Mouse (Mus musculus) heart, adult 11 months (tissue): Measurements from ENCODE around the gene 1700074P13Rik.

Experiments used
- DNase-seq: peaks from one replicate; pipeline ENCODE4 v3.0.0; 2022

Gene 1700074P13Rik

DNA sequence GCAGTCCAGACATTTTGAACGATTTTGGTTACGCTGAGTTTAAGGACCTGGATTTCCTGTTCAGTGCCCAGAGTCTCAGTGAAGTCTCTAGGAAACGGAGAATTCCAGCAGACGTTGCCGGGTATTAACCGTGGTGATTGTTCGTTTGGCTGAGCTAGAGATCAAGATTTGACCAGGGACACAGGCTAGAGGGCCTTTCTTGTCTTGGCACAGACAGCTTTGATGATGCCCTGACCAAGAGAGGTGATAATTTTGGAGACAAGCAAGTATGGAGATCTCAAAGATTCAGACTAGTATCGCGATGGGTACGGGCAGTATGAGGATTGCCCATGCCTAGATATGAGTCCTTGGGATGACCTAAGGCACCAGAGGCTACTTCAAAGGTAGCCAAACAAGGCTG is at the start of gene 1700074P13Rik:
Gene 1700074P13Rik, minus strand, starts transcription at position 101 of the 400 bp plus-strand sequence.
- no peak for DNase-seq

DNA sequence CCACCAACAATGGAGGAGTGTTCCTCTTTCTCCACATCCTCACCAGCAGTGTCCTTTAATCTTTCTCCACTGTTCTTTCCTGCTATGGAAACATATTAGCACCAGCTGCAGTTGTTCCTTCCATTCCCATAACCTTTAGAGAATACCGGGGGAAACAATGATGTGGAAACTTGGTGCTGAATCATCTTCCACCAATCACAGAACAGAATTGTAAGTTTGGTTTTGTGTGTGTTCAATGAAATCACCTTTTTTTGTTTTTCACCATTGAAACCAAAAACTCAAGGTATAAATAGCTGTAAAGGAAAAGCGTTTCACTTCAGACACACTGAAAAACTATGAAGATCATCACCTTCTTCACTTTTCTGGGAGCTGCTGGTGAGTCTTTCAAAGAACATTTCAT is 24.1 kb upstream of the 1700074P13Rik start, which contains the start of gene 1810009J06Rik:
Gene 1810009J06Rik, plus strand, starts transcription at position 301 of the 400 bp plus-strand sequence.
- peak; percentile 42 for DNase-seq

DNA sequence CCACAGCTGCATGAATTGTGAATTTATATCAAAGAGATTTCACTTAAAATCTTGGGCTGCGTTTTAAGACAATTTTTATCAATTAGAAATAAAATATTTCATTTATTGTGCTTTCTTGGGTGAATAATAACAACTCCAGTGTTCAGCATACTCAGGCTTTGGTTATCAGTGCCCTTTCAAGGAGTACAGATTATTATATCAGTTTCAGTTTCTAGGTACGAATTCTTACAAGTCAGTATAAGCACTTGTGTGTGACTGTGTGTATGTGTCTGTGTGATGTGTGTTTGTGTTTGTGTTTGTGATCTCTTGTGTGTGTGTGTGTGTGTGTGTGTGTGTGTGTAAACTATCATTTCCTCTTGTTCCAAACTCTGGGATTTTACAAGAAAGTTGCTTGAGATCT is 13.4 kb upstream of the 1700074P13Rik start:
- DNase-seq: no peak

DNA sequence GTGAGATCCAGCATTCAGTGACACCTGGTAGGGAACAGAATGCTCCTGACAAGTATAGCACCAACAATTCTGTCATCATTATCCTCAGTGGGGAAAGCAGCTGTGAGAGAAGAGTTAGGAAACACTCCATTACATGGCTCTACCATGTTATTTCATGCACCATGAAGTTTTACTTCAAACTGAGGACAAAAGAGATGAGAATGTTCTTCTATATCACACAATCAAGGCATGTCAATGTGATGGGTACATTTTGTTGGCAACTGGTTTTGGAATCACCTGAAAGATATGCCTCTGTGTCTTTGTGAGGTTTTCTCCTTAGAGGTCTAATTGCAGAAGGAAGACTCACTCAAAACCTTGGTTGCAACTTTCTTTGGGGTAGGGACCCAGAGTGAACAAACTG is 11.4 kb upstream of the 1700074P13Rik start, which contains the start of gene Gm4744:
Gene Gm4744, minus strand, starts transcription at position 101 of the 400 bp plus-strand sequence.
- no peak for DNase-seq

DNA sequence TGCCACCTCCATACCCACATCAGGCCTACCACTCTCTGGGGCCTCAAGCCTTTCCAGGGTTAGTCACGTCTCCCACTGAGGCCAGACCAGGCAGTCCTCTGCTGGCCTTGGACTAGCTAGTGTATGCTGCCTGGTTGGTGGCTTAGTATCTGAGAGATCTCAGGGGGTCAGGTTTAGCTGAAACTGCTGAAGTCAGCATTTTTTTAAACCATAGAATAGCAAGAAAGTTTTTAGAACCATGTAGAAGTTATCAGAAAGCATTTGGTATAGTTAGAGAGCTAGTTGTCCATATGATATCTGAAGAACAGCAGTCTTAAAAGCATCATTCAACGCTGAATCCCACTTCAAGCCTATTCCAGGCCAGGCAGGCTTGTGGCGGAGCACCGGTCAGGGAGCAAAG is 20.4 kb downstream of the 1700074P13Rik start:
- DNase-seq: no peak

DNA sequence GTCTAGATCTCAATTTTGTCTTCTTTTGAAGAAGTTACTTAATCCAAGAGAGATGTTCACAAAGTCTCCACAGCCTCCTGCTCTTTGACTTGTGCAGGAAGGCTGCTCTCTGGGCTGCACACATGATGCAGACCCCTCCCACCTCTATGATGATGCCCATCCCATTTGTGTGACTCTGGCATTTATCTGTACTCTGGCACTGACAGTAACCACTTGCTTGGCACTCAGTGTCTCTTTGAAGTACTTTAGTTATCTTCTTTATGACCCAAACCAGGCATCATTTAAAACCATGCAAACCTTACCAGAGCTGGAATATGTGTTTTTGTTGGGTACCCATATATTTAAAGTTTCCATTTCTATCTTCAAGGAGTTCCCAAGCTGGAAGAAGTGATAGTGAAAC is 40.1 kb downstream of the 1700074P13Rik start, which contains the start of gene Prss58:
Gene Prss58, minus strand, starts transcription at position 101 of the 400 bp plus-strand sequence.
- no peak for DNase-seq

DNA sequence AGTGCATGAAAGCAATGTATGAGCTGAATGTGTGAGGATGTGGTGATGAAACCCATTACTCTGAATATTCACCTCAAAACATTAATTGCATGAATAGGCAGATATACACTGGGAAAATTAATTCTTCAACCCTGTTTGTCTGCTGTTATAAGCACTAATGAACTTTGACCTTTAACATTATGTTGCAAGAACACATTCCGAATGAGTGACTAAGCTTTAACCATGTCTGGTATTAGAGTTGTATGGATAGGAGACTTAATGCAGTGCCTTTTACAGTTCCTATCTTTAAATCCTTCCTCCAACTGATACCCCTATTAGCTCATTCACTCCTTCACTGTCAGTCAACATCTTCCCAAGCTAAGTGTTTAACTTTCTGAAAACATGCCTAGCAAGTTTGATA is 45.6 kb downstream of the 1700074P13Rik start:
- DNase-seq: no peak

DNA sequence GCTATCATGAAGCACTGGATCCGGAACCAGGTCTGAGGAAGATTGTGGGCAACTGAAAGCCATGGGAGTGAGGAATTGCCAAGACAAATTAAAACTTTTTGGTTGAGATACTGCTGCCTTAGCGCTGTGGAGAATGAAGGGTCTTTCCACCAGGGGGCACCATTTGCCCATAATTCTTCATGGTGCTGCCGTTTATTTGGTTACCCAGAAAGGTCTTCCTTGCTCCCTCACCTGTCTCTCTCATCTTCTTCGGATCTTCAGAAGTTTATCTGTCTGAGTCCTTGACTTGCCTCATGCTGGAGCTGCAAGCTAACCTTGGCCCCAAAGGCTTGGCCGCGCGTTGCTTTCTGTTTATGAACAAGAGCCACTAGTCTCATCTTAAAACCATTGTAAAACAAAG is 46.8 kb downstream of the 1700074P13Rik start:
- no peak for DNase-seq

DNA sequence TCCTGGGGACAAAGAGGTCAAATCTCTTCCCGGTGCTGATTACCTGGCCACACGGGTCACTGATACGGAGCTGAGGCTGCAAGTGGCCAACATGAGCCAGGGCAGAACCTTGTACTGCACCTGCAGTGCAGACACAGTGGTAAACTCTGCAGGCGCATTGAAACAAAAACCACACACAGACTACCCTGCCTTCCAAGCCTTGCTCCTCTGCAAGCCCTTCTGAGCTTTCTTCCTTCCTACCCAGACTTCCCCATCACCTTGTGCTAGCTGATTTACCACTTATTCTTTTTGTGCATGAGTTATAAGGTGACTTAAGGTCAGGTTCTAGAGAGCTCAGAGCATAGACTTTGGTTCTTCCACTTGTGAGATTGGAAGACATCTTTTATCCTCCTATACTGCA is 48.6 kb downstream of the 1700074P13Rik start:
- DNase-seq: no peak

DNA sequence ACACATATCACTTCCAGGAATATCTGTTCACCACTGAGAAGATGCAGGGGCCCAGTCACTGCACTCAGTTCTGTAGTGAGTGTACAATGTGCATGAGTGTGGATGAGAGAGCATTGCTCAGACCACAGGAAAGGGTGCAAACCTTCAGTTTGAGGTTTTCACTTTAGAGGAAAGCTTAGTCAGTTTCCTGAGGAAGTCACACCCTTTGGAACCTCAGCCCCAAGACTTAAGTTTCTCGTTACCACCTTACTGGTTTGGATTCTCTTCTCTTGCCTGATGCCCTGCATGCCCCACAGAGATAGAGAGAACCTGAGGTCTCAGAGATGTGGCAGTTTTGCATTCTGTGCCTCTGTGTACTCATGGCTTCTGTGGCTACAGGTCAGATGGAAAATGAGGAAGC is 49.4 kb downstream of the 1700074P13Rik start:
- DNase-seq: no peak

DNA sequence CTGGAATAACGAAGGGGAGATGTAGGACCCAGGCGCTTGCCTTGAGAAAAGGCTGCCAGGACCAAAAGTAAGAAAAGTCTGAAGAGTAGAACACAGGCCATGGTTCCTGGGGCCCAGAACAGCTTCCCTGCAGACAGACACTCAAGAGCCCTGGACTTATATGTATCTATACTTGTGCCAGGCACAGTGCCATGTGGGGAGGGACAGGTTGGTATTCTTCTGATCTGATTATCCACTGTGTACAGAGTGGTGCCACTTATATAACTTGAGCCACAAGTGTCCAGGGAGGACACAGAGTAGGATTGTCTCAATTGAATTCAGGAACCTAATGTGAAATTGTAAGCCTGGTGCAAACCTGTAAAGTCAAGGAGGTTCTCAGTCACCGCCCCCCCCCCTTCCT is 53.0 kb downstream of the 1700074P13Rik start, which contains the start of gene Moxd2:
Gene Moxd2, minus strand, starts transcription at position 101 of the 400 bp plus-strand sequence.
- no peak for DNase-seq
